Mouse (Mus musculus) hindbrain, embryonic 11.5 days (tissue): Measurements from ENCODE around the gene Prdm10. TPM values are rescaled to one million over a fixed set of nuclear protein-coding genes. Genes with fewer than 3 reads are reported as not detected.
A peak's percentile ranks its signal among the peaks of the same experiment; 100 is the strongest.

Experiments
- ATAC-seq: fragments of 200-750 bp; cut with Nextera tagmentation; 2 replicates; pipeline ENCODE4 v1.8.0; 2017; ENCODE audit warnings: mild to moderate bottlenecking, moderate TSS enrichment, moderate library complexity; ENCODE audit not compliant: low FRiP score
- DNase-seq: peaks from one replicate; pipeline ENCODE4 v3.0.0-alpha.2; 2015; ENCODE audit warnings: low spot score
- H3K27ac ChIP-seq: fragments of 300-500 bp; sonication (generic); 2 replicates; pipeline ENCODE4 v1.5.1; 2014; ENCODE audit warnings: mild to moderate bottlenecking, low read depth, low read length
- H3K27me3 ChIP-seq: fragments of 300-500 bp; sonication (generic); 2 replicates; pipeline ENCODE4 v1.6.1; 2014; ENCODE audit warnings: mild to moderate bottlenecking, low read length, moderate library complexity, mixed read lengths; ENCODE audit not compliant: control insufficient read depth, insufficient read depth
- H3K36me3 ChIP-seq: fragments of 300-500 bp; sonication (generic); 2 replicates; pipeline ENCODE4 v1.6.1; 2014; ENCODE audit warnings: mild to moderate bottlenecking, low read length, moderate library complexity, mixed read lengths; ENCODE audit not compliant: control insufficient read depth, insufficient read depth
- H3K4me1 ChIP-seq: fragments of 300-500 bp; sonication (generic); replicated peaks from 2 replicates; pipeline ENCODE4 v1.6.1; 2014; ENCODE audit warnings: low read length, mixed read lengths; ENCODE audit not compliant: control insufficient read depth, insufficient read depth
- H3K4me2 ChIP-seq: fragments of 300-500 bp; sonication (generic); replicated peaks from 2 replicates; pipeline ENCODE4 v1.6.1; 2014; ENCODE audit warnings: mild to moderate bottlenecking, low read depth, low read length
- H3K4me3 ChIP-seq: fragments of 300-500 bp; sonication (generic); 2 replicates; pipeline ENCODE4 v1.5.1; 2014; ENCODE audit warnings: low read depth, low read length
- H3K9ac ChIP-seq: fragments of 300-500 bp; sonication (generic); 2 replicates; pipeline ENCODE4 v1.6.1; 2014; ENCODE audit warnings: low read depth, low read length
- H3K9me3 ChIP-seq: fragments of 300-500 bp; sonication (generic); 2 replicates; pipeline ENCODE4 v1.6.1; 2016; ENCODE audit warnings: low read length; ENCODE audit not compliant: control insufficient read depth
- WGBS: fragments of 180-500 bp; shearing (Covaris S2); extraction: QIAGEN DNeasy Blood & Tissue Kit; methylation state at CpG from one replicate; pipeline ENCODE4 v1.1.7; 2014; 5-methylcytosine and 5-hydroxymethylcytosine counted together
- polyA plus RNA-seq: library from polyadenylated mRNA; unstranded; fragments of >200 nt; fragmentation: Nextera tagmentation; extraction: Ambion mirVana; gene quantifications from 2 replicates; pipeline ENCODE4 v1.2.1, GENCODE M21; 2014

The Prdm10 gene
- polyA plus RNA-seq, 1 experiment from 2014 or later: 7.5 TPM

GRCm38 (mm10) chr9:31254697-31255004 is 25.7 kb upstream of the Prdm10 start:
- DNase-seq (no peak), ATAC-seq (no peak)
- Histone ChIP-seq H3K27me3 (no peaks in the 10 kb centered on the region), H3K9me3 (no peaks in the 10 kb centered on the region), H3K4me3 (no peak overlapping the region), H3K36me3 (no peaks in the 10 kb centered on the region), H3K4me2 (no peak overlapping the region), H3K27ac (no peak overlapping the region), H3K4me1 (no peaks in the 10 kb centered on the region), H3K9ac (no peak overlapping the region)
- 94% methylated on average over 7 of the region's 7 CpGs for WGBS

- no peaks in the 10 kb centered on the region for H3K36me3 ChIP-seq
- no peak overlapping the region for H3K4me3 ChIP-seq
- H3K27ac ChIP-seq: no peak overlapping the region
- 87% methylated on average over 7 of the region's 7 CpGs for WGBS
- ATAC-seq (no peak), DNase-seq (no peak)
- no peaks in the 10 kb centered on the region for H3K4me1 ChIP-seq
- H3K9me3 ChIP-seq: no peaks in the 10 kb centered on the region
- no peak overlapping the region for H3K4me2 ChIP-seq
- no peaks in the 10 kb centered on the region for H3K27me3 ChIP-seq
- H3K9ac ChIP-seq: no peak overlapping the region
Measured at GRCm38 (mm10) chr9:31255953-31256352, 24.4 kb upstream of the Prdm10 start.

- no peak overlapping the region for H3K4me2 ChIP-seq
- H3K9ac ChIP-seq: no peak overlapping the region
- ATAC-seq: no peak
- no peak overlapping the region for H3K4me3 ChIP-seq
- no peaks in the 10 kb centered on the region for H3K9me3 ChIP-seq
- no peaks in the 10 kb centered on the region for H3K4me1 ChIP-seq
- H3K36me3 ChIP-seq: no peaks in the 10 kb centered on the region
- H3K27me3 ChIP-seq: no peaks in the 10 kb centered on the region
- DNase-seq: no peak
- H3K27ac ChIP-seq: no peak overlapping the region
- 80% methylated on average over 3 of the region's 3 CpGs for WGBS
Measured at GRCm38 (mm10) chr9:31258237-31258636, 22.1 kb upstream of the Prdm10 start.

GRCm38 (mm10) chr9:31260219-31260618 is 20.1 kb upstream of the Prdm10 start:
- ATAC-seq (no peak), DNase-seq (no peak)
- H3K9me3 ChIP-seq: no peaks in the 10 kb centered on the region
- no peak overlapping the region for H3K4me3 ChIP-seq
- H3K9ac ChIP-seq: no peak overlapping the region
- H3K36me3 ChIP-seq: no peaks in the 10 kb centered on the region
- no peak overlapping the region for H3K4me2 ChIP-seq
- no peak overlapping the region for H3K27ac ChIP-seq
- no peaks in the 10 kb centered on the region for H3K27me3 ChIP-seq
- 75% methylated on average over 4 of the region's 4 CpGs for WGBS
- H3K4me1 ChIP-seq: no peaks in the 10 kb centered on the region

- Histone ChIP-seq H3K27ac (no peak overlapping the region), H3K4me1 (no peaks in the 10 kb centered on the region), H3K9me3 (no peaks in the 10 kb centered on the region), H3K27me3 (no peaks in the 10 kb centered on the region), H3K4me2 (no peak overlapping the region), H3K9ac (no peak overlapping the region), H3K4me3 (no peak overlapping the region), H3K36me3 (no peaks in the 10 kb centered on the region)
- ATAC-seq: no peak
- DNase-seq: no peak
- WGBS: 28% methylated on average over 4 of the region's 4 CpGs
Measured at GRCm38 (mm10) chr9:31262226-31263105, 17.9 kb upstream of the Prdm10 start.

GRCm38 (mm10) chr9:31266013-31266659 is 14.2 kb upstream of the Prdm10 start:
- Histone ChIP-seq H3K4me2 (no peak overlapping the region), H3K4me1 (no peaks in the 10 kb centered on the region), H3K36me3 (no peaks in the 10 kb centered on the region), H3K27me3 (no peaks in the 10 kb centered on the region), H3K27ac (no peak overlapping the region), H3K4me3 (no peak overlapping the region), H3K9ac (no peak overlapping the region), H3K9me3 (no peaks in the 10 kb centered on the region)
- 78% methylated on average over 5 of the region's 5 CpGs for WGBS
- DNase-seq (peak; percentile 20), ATAC-seq (no peak)

- no peaks in the 10 kb centered on the region for H3K27me3 ChIP-seq
- no peaks in the 10 kb centered on the region for H3K9me3 ChIP-seq
- no peaks in the 10 kb centered on the region for H3K4me1 ChIP-seq
- DNase-seq (no peak), ATAC-seq (no peak)
- no peak overlapping the region for H3K4me2 ChIP-seq
- H3K36me3 ChIP-seq: no peaks in the 10 kb centered on the region
- 85% methylated on average over 8 of the region's 8 CpGs for WGBS
- no peak overlapping the region for H3K4me3 ChIP-seq
- H3K27ac ChIP-seq: no peak overlapping the region
- no peak overlapping the region for H3K9ac ChIP-seq
Measured at GRCm38 (mm10) chr9:31271221-31272015, 8.9 kb upstream of the Prdm10 start.

GRCm38 (mm10) chr9:31272160-31272559 is 8.2 kb upstream of the Prdm10 start:
- Histone ChIP-seq H3K4me3 (no peak overlapping the region), H3K9ac (no peak overlapping the region), H3K27me3 (no peaks in the 10 kb centered on the region), H3K4me2 (no peak overlapping the region), H3K27ac (no peak overlapping the region), H3K9me3 (no peaks in the 10 kb centered on the region), H3K4me1 (no peaks in the 10 kb centered on the region), H3K36me3 (no peaks in the 10 kb centered on the region)
- 73% methylated on average over 4 of the region's 4 CpGs for WGBS
- ATAC-seq: no peak
- no peak for DNase-seq
